ENCODE assay signal across 11 mouse cellular contexts in the genomic region with DNA sequence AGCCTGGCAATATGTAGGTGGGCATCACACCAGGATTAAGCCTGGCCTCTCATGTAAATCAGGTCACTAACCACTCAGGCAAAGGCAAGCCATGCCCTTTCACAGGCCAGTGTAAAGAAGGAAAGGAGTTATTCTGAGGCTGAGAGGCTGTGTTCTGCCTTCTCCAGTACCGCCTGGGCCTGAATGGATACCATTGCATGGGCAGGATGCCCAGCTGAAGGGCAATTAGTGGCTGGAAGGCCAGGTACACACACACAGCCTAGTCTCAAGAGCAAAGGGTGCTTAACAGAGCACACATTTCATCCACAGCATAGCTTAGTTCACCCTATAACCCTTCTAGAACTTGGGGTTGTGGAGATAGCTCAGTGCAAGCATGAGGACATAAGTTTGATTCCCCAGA. TPM values are rescaled to one million over a fixed set of nuclear protein-coding genes. Genes with fewer than 3 reads are reported as not detected.
DNase-seq lines count a peak whose midpoint lies in the region; ATAC-seq and TF ChIP-seq lines count a peak whose summit lies in the region.
"Had no signal": no experiment of that assay in that cellular context is flagged by ENCODE, and none has a peak within 500 bp of the region (broad histone marks: within the 10 kb centered on the region; RNA-seq: fewer than 3 reads in every experiment).

No protein-coding gene starts in this region.

- no peaks in the 10 kb centered on the region for H3K36me3 ChIP-seq in intestine, embryonic 15.5 days
- H3K36me3 ChIP-seq in forebrain, embryonic 16.5 days (ENCODE audit: control insufficient read depth, insufficient read depth): no peaks in the 10 kb centered on the region
- H3K36me3 ChIP-seq: limb, embryonic 13.5 days had no signal

- H3K27me3 ChIP-seq in intestine, embryonic 15.5 days (replicated peaks): no peaks in the 10 kb centered on the region
- no peaks in the 10 kb centered on the region for H3K27me3 ChIP-seq in forebrain, embryonic 16.5 days (replicated peaks; ENCODE audit: control insufficient read depth, insufficient read depth, low read length)
- H3K27me3 ChIP-seq: limb, embryonic 13.5 days had no signal

- H3K4me3 ChIP-seq in lung, adult 2 months (replicated peaks; ENCODE audit: extremely low read depth, low read depth, low read length): no peak overlapping the region
- H3K4me3 ChIP-seq in intestine, embryonic 15.5 days (replicated peaks): no peak overlapping the region
- no peak overlapping the region for H3K4me3 ChIP-seq in forebrain, embryonic 16.5 days (replicated peaks; ENCODE audit: low read length)
- H3K4me3 ChIP-seq: limb, embryonic 13.5 days had no signal

- WGBS in lung, adult 2 months: 69% methylated on average over 1 of the region's 1 CpGs
- 93% methylated on average over 1 of the region's 1 CpGs for WGBS in intestine, embryonic 15.5 days
- 43% methylated on average over 1 of the region's 1 CpGs for WGBS in forebrain, embryonic 16.5 days

- peak; percentile 48 for DNase-seq in adrenal gland, postnatal 10 days
- no peak for DNase-seq in adrenal gland, postnatal 25 days
- DNase-seq in urinary bladder, postnatal 14 days (ENCODE audit: low spot score): peak; percentile 26
- no peak for DNase-seq in urinary bladder, postnatal 4 days (ENCODE audit: low spot score in 2 of 2)
- peak; percentile 60 for DNase-seq in lung, adult 2 months
- DNase-seq in adrenal gland, adult 8-10 months: no peak
- DNase-seq: retina, postnatal 1 day had no signal

- no peak overlapping the region for H3K9ac ChIP-seq in intestine, embryonic 15.5 days
- H3K9ac ChIP-seq in forebrain, embryonic 16.5 days (replicated peaks; ENCODE audit: low read depth, low read length): no peak overlapping the region
- H3K9ac ChIP-seq: limb, embryonic 13.5 days had no signal

- H3K27ac ChIP-seq in intestine, embryonic 15.5 days: no peak overlapping the region
- H3K27ac ChIP-seq in forebrain, embryonic 16.5 days (ENCODE audit: low read length): no peak overlapping the region
- H3K27ac ChIP-seq: limb, embryonic 13.5 days had no signal

- no peaks in the 10 kb centered on the region for H3K9me3 ChIP-seq in intestine, embryonic 15.5 days
- no peaks in the 10 kb centered on the region for H3K9me3 ChIP-seq in forebrain, embryonic 16.5 days (ENCODE audit: control insufficient read depth, low read length)
- H3K9me3 ChIP-seq: limb, embryonic 13.5 days had no signal

- no peak for TF ChIP-seq POLR2A in lung, adult 2 months (IDR thresholded peaks at IDR 0.05; ENCODE audit: borderline replicate concordance, extremely low read depth, low read depth, low read length)

- ATAC-seq in intestine, embryonic 15.5 days: no peak
- no peak for ATAC-seq in forebrain, embryonic 16.5 days
- ATAC-seq: hindbrain, embryonic 16.5 days had no signal

- H3K4me1 ChIP-seq in lung, adult 2 months (ENCODE audit: control insufficient read depth, insufficient read depth, low read length): peaks cover 31% of the 10 kb centered on the region
- H3K4me1 ChIP-seq in intestine, embryonic 15.5 days (replicated peaks): peaks cover 38% of the 10 kb centered on the region
- H3K4me1 ChIP-seq in forebrain, embryonic 16.5 days (replicated peaks; ENCODE audit: control insufficient read depth, insufficient read depth, low read length): peaks cover 9% of the 10 kb centered on the region; the same call in 1 of the 2 replicates

- TF ChIP-seq CTCF in lung, adult 2 months (IDR thresholded peaks at IDR 0.05; ENCODE audit: insufficient read depth, low read length): no peak

- no peak overlapping the region for H3K4me2 ChIP-seq in intestine, embryonic 15.5 days (replicated peaks)
- H3K4me2 ChIP-seq in forebrain, embryonic 16.5 days (ENCODE audit: low read length): no peak overlapping the region
- H3K4me2 ChIP-seq: limb, embryonic 13.5 days had no signal

RNA-seq across cellular contexts. Expression of gene Cux1, which starts 36.4 kb away (rescaled TPM):
- total RNA-seq in adrenal gland, postnatal 10 days (2021): 10 to 100 TPM; 79.1 to 95.4 TPM
- total RNA-seq in adrenal gland, postnatal 25 days (2021): 109 and 110 TPM in 2 replicates
- 45.9 and 46.6 TPM in 2 replicates for polyA plus RNA-seq in lung, adult 2 months (2012; rRNA removed)
- polyA plus RNA-seq in intestine, embryonic 15.5 days (2015; fragmentation: Nextera tagmentation; extraction: Ambion mirVana): 62.5 and 68.2 TPM in 2 replicates
- 100 to 1,000 TPM in 2 of 4 experiments, 10 to 100 TPM in 2; 88.2 to 135 (median 105) TPM for total RNA-seq in adrenal gland, adult 8-10 months (2022)
- polyA plus RNA-seq in forebrain, embryonic 16.5 days (2015; fragmentation: Nextera tagmentation; extraction: Ambion mirVana): 138 and 141 TPM in 2 replicates

Comparison
In these comparisons a context has a peak if more than half of its experiments do, and no peak if none do; other contexts are left out.
1. DNase-seq: peak in adrenal gland, postnatal 10 days (single experiment), urinary bladder, postnatal 14 days (single experiment) and lung, adult 2 months (single experiment); none in adrenal gland, postnatal 25 days (single experiment), urinary bladder, postnatal 4 days (0 of 2) and adrenal gland, adult 8-10 months (single experiment).